Mouse (Mus musculus) ES-Bruce4 (cell line): ENCODE results near the gene Cox17.

ENCODE experiments used
- CTCF ChIP-seq: IDR thresholded peaks from one replicate; pipeline ENCODE4 v1.8.1; 2011; ENCODE audit warnings: low read depth, low read length
- EP300 ChIP-seq: IDR thresholded peaks from 2 replicates; pipeline ENCODE4 v1.6.1; 2011; ENCODE audit warnings: low read depth, low read length; ENCODE audit not compliant: insufficient read depth
- POLR2A ChIP-seq: IDR thresholded peaks from one replicate; pipeline ENCODE4 v1.8.1; 2011; ENCODE audit warnings: low read length; ENCODE audit not compliant: insufficient read depth

DNA sequence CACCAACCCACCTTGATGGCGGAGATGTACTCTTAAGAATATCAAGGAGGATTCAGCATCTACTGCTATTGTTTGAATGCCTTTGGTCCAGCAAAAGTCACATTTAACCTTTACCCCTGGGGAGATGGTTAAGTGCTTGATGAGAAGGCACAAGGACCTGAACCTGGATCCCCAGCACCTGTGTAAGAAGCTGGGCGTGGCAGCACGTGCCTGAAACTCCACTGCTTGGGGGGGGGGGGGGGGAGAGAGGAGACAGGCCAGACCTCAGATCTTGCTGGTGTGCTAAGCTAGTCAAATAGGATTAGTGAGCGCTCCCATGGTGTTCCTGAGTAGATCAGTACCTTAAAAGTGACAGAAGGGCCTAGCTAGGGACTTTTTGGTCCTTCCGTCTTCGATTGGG, 54.7 kb downstream of the Cox17 start:
- TF ChIP-seq CTCF: no peak
- TF ChIP-seq EP300: no peak
- TF ChIP-seq POLR2A: no peak
